Mouse (Mus musculus): ENCODE measurements around the gene St6galnac3. TPM values are rescaled to one million over a fixed set of nuclear protein-coding genes. Genes with fewer than 3 reads are reported as not detected.

St6galnac3 gene
- total RNA-seq, 2 experiments from 2014 or later = 22.0 to 25.9 TPM

DNA sequence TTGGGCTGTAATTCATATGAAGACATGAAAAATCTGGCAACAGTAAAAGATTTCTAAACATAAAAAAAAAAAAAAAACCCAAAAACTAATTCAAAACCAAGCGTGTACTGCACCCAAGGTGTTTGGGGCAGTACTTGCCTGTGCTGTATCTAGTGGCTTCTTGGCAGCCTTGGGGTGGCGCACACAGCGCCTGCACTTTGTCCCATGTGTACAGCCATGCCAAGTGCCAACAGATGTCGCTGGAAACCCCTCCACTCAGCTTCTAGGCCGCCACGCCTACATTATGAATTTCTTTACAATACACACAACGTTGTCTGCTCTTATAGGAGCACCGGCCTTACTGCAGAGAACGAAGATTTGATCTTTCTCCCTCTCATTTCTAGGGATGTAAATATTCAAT is 130.4 kb downstream of the St6galnac3 start:
- no peak for DNase-seq (ENCODE audit: low spot score in 2 of 2)

DNA sequence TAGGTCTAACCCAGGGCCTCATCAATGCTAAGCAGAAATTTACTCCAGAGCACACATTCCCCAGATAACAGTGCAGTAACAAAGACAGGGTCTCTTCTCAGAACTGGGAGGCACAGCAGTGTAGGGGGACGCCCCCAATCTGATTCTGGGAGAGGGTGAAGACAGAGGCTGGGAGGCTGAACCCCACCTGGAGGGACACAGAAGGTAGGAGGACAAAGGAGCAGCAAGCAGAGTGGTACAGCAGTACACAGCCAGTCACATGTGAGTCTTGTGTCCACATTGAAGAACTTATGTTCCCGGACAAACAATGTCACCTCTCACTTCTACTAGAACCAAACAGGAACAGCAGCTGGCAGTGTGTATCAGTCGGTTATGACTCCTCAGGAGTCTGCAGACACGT is 131.0 kb downstream of the St6galnac3 start:
- DNase-seq (ENCODE audit: low spot score in 2 of 2) = no peak

- no peak for DNase-seq (ENCODE audit: low spot score in 2 of 2)
These were observed 131.9 kb downstream of the St6galnac3 start for GRCm38 (mm10) chr3:153593103-153593502.

DNA sequence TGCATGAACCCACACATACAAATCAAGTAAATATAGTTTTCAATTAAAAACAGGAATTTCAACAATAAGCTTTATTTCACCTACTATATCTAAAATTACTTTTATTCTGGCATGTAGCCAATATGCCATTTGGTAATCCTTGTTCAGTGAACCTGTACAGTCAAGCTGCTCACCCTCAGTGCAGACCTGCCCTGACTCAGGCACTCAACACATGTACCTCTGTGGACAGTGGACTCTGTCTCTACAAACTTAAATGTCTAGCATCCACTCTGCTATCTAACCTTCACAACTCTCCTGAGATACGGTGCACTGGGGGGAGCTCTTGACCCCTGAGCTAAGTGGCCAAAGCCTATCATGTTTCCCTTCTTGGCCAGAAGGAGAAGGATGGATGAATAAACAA is 137.4 kb downstream of the St6galnac3 start:
- DNase-seq (ENCODE audit: low spot score in 2 of 2) = no peak

DNA sequence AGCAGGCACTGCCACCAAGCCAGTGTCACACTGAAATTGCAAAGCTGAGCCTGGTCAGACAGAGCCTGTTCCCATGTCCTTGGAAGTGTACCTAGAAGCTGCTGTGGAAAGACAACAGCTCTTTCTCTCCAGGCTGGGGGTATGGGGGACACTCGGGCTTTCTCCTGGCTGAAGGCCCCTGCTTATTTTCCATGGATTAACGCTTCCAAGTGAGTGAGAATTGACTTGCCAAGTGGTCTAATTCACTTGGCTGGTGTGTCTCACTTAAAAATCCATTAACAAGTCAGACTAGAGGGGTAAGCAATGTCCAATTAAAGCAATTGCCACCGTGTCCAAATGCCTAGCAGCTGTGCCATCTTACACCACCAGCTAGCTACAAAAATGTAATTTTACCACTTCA is 140.1 kb downstream of the St6galnac3 start:
- no peak for DNase-seq (ENCODE audit: low spot score in 2 of 2)

- no peak for DNase-seq (ENCODE audit: low spot score in 2 of 2)
These were observed 142.9 kb downstream of the St6galnac3 start for GRCm38 (mm10) chr3:153582065-153582464.

DNA sequence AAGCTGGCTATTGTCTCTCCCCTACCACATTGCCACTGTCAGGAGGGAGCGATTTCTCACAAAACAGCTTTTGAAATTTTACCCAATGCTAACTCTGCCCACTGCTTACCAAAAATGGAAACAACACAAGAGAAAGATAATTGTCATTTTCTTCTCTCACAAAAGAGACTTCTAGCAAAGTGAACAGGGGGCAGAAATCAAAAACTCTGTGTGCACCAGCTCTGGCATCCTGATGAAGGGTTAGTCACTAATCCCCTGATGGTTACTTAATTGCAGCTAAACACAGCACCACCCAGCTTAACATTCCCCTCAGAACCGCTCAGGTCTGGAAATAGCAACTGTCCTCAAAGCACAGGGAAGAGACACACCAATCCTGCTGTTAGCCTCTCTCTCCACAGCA is 144.3 kb downstream of the St6galnac3 start:
- no peak for DNase-seq (ENCODE audit: low spot score in 2 of 2)

DNA sequence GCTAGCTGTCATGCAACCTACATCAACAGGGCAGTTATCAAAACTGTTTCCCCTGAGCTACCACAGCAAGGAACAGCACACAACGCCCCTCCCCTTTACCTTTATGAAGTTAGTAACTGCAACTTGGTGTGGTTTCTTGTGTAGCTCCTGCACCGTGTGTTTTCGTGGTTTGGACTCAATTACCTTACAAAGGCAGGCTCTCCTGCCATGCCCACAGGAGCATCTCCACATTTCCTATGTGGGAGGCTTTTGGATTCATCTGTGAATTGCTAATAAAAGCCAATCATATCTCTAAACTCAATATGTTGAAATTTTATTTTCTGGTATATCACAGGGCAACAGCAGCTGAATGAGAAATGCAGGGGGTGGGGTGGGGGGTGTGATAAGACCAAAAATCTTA is 144.8 kb downstream of the St6galnac3 start:
- no peak for DNase-seq (ENCODE audit: low spot score in 2 of 2)

- no peak for DNase-seq (ENCODE audit: low spot score in 2 of 2)
These were observed 147.7 kb downstream of the St6galnac3 start for GRCm38 (mm10) chr3:153577286-153577685.

DNA sequence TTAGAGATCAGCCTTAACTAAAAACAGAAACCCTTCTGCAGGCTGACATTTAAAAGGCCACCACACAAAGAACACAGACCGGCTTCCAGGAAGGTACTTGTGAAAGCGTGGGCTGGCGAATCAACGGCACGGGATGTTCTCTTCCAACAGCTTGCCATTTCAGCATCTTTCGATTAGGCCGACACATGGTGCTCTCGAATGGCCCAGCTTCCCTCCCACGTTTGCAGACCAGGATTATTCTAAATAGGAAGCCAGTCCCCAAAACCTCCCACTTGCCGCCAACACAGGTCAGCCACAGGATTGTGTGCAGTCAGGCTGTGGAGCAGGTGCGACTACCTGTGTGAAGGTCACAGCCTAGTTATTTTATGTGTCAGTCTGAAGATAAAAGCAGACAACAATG is 153.8 kb downstream of the St6galnac3 start:
- DNase-seq (ENCODE audit: low spot score in 2 of 2) = no peak

GRCm38 (mm10) chr3:153568815-153569214 is 156.2 kb downstream of the St6galnac3 start:
- DNase-seq (ENCODE audit: low spot score in 2 of 2) = no peak

GRCm38 (mm10) chr3:153567913-153568312 is 157.1 kb downstream of the St6galnac3 start:
- DNase-seq (ENCODE audit: low spot score in 2 of 2) = no peak

- DNase-seq (ENCODE audit: low spot score in 2 of 2) = no peak
These were observed 157.5 kb downstream of the St6galnac3 start for GRCm38 (mm10) chr3:153567512-153567911.

- DNase-seq (ENCODE audit: low spot score in 2 of 2) = no peak
These were observed 158.9 kb downstream of the St6galnac3 start for GRCm38 (mm10) chr3:153566100-153566499.

DNA sequence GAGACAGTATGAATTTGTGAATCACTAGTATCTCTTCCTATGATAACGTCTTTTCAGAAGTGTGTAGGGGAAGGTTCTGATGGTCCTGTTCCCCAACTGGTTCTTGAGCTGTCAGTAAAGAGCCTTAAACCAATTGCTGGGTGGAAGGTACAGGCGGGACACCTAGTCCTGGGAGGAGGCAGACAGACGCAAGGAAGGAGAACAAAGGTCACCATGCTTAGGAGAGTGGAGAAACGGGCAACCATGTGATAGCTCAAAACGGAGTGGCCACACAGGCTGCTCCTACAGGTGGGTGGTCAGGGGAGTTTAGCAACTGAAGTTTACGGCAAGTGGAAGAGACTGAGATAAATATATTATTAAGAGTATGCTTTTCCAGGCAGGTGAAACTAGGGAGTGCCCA is 164.1 kb downstream of the St6galnac3 start:
- DNase-seq (ENCODE audit: low spot score in 2 of 2) = no peak

GRCm38 (mm10) chr3:153559586-153559985 is 165.4 kb downstream of the St6galnac3 start:
- no peak for DNase-seq (ENCODE audit: low spot score in 2 of 2)

- DNase-seq (ENCODE audit: low spot score in 2 of 2) = no peak
These were observed 168.4 kb downstream of the St6galnac3 start for GRCm38 (mm10) chr3:153556621-153557020.

GRCm38 (mm10) chr3:153553712-153554111 is 171.3 kb downstream of the St6galnac3 start:
- no peak for DNase-seq (ENCODE audit: low spot score in 2 of 2)

- DNase-seq (ENCODE audit: low spot score in 2 of 2) = no peak
These were observed 171.7 kb downstream of the St6galnac3 start for GRCm38 (mm10) chr3:153553226-153553625.

- no peak for DNase-seq (ENCODE audit: low spot score in 2 of 2)
These were observed 177.9 kb downstream of the St6galnac3 start for GRCm38 (mm10) chr3:153546936-153547683.

GRCm38 (mm10) chr3:153539851-153540250 is 185.1 kb downstream of the St6galnac3 start:
- DNase-seq (ENCODE audit: low spot score in 2 of 2) = no peak

DNA sequence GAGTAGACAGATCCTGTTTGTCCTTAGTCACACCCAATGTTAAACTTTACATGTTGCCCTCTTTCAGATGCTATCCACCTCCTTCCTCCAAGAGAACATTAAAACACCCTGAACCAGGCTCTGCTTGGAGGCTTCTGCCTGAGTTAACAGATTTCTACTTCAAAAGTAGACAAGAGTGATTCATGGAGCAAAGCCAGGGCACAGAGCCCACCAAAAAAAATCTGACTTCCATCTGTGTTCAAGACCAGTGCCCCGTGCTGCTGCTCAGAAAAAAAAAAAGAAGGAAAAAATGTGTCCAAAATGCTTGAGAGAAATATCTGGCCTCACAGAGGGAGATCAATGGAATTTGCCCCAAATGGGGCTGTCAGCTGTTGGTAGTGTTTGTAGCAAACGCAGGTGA is 186.6 kb downstream of the St6galnac3 start:
- DNase-seq (ENCODE audit: low spot score in 2 of 2) = no peak

DNA sequence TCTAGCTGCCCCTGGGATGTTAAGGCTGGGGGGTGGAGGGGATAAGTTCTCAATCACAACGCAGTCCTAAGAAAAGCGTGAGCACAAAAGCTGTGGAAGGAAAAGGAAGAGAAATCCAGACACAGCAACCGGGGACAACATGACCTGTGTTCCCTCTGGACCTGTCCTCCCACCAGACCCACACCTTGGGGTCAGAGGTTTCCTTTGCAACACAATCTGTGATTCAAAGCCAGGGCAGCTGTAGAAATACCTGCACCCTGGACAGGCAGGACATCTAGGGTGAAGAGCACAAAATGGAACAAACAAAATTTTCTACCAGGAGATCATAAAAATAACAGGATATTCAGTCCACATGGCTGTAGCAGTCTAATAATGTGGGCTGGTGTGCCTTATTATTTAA is 187.5 kb downstream of the St6galnac3 start:
- DNase-seq (ENCODE audit: low spot score in 2 of 2) = no peak

Data from adrenal gland, postnatal 4 days (tissue).